Mouse (Mus musculus) kidney, postnatal 0 days (tissue): ENCODE data around the gene Oaz2. TPM values are rescaled to one million over a fixed set of nuclear protein-coding genes. Genes with fewer than 3 reads are reported as not detected.

Experiments
- ATAC-seq: fragments of 200-750 bp; cut with Nextera tagmentation; replicated peaks from 2 replicates; pipeline ENCODE4 v1.8.0; 2017; ENCODE audit warnings: low read depth, moderate number of reproducible peaks, moderate TSS enrichment, moderate library complexity; ENCODE audit not compliant: low FRiP score
- DNase-seq: peaks from one replicate; pipeline ENCODE4 v3.0.0-alpha.2; 2016; ENCODE audit warnings: low spot score
- H3K27ac ChIP-seq: fragments of 300-500 bp; sonication (generic); 2 replicates; pipeline ENCODE4 v1.5.1; 2014; ENCODE audit warnings: mild to moderate bottlenecking
- H3K27me3 ChIP-seq: fragments of 300-500 bp; sonication (generic); 2 replicates; pipeline ENCODE4 v1.6.1; 2014; ENCODE audit warnings: low read length, mixed read lengths; ENCODE audit not compliant: insufficient read depth
- H3K36me3 ChIP-seq: fragments of 300-500 bp; sonication (generic); 2 replicates; pipeline ENCODE4 v1.6.1; 2014; ENCODE audit warnings: low read length, mixed read lengths; ENCODE audit not compliant: insufficient read depth
- H3K4me1 ChIP-seq: fragments of 300-500 bp; sonication (generic); replicated peaks from 2 replicates; pipeline ENCODE4 v1.6.1; 2014; ENCODE audit warnings: antibody characterized with exemption, low read length, mixed read lengths; ENCODE audit not compliant: insufficient read depth
- H3K4me2 ChIP-seq: fragments of 300-500 bp; sonication (generic); 2 replicates; pipeline ENCODE4 v1.6.1; 2014; ENCODE audit warnings: mild to moderate bottlenecking, low read length, moderate library complexity, mixed read lengths
- H3K4me3 ChIP-seq: fragments of 300-500 bp; sonication (generic); replicated peaks from 2 replicates; pipeline ENCODE4 v1.5.1; 2014; ENCODE audit warnings: low read depth, low read length
- H3K9ac ChIP-seq: fragments of 300-500 bp; sonication (generic); 2 replicates; pipeline ENCODE4 v1.6.1; 2014; ENCODE audit warnings: low read depth, low read length
- H3K9me3 ChIP-seq: fragments of 300-500 bp; sonication (generic); replicated peaks from 2 replicates; pipeline ENCODE4 v1.6.1; 2016; ENCODE audit warnings: low read length, inconsistent platforms, mixed read lengths
- CTCF ChIP-seq: IDR thresholded peaks from 2 replicates; pipeline ENCODE4 v1.5.1; 2016; ENCODE audit warnings: antibody characterized with exemption, low read depth, mild to moderate bottlenecking, moderate library complexity
- WGBS: fragments of 180-500 bp; shearing (Covaris S2); extraction: QIAGEN DNeasy Blood & Tissue Kit; methylation state at CpG from one replicate; pipeline ENCODE4 v1.1.7; 2014; 5-methylcytosine and 5-hydroxymethylcytosine counted together
- polyA plus RNA-seq: library from polyadenylated mRNA; unstranded; fragments of >200 nt; fragmentation: Nextera tagmentation; extraction: Ambion mirVana; gene quantifications from 2 replicates; pipeline ENCODE4 v1.2.1, GENCODE M21; 2015

Oaz2 gene
- polyA plus RNA-seq, 1 experiment from 2014 or later = 299 TPM

DNA sequence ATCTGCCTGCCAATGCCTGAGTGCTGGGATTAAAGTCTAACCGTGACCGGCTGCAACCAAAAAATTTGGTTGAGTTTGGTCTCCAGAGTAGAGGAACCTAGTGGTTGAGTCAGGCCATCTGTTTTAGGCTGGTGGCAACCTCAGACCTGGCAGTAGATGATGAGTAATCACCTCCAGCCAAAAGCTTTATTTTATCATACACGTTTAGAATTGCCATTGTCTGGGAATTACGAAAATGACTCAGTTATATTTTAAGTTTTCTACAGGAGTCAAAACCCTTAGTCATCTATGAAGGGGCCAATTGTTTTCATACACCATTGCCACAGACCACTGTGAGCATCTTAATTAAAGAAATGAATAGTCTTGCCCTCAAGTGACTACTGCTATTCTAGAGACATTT, 30.9 kb upstream of the Oaz2 start:
- H3K4me3 ChIP-seq = no peak overlapping the region
- H3K4me1 ChIP-seq = peaks cover 19% of the 10 kb centered on the region
- TF ChIP-seq CTCF = no peak
- no peaks in the 10 kb centered on the region for H3K9me3 ChIP-seq
- no peaks in the 10 kb centered on the region for H3K36me3 ChIP-seq
- H3K4me2 ChIP-seq = no peak overlapping the region
- DNase-seq = no peak
- ATAC-seq = no peak
- H3K27ac ChIP-seq = no peak overlapping the region
- no peak overlapping the region for H3K9ac ChIP-seq
- H3K27me3 ChIP-seq = no peaks in the 10 kb centered on the region
- 86% methylated on average over 4 of the region's 4 CpGs for WGBS

DNA sequence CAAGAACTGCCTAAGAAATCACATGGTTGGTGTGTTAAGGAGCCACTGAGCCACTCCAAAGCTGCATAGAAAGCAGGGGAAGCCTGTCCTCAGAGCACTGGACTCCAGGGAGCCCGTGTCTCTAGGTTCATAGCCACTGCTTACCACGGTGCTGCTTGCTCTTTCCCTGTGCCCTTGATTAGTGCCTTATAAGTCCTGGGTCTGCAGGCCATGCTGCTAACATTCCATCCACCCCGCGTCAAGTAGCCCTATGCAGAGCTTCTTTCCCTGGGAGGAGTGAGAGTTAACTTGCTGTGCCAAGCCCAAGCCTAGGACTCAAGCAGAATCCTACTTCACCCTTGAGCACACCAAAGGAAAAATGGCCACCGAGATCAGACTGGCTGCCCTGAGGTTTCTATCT, 28.7 kb upstream of the Oaz2 start:
- Histone ChIP-seq H3K4me3 (no peak overlapping the region), H3K27ac (peak overlapping the region; percentile 47; the same call in 1 of the 2 replicates), H3K9me3 (no peaks in the 10 kb centered on the region), H3K36me3 (no peaks in the 10 kb centered on the region), H3K4me2 (no peak overlapping the region), H3K4me1 (peaks cover 21% of the 10 kb centered on the region), H3K9ac (no peak overlapping the region), H3K27me3 (no peaks in the 10 kb centered on the region)
- 44% methylated on average over 5 of the region's 5 CpGs for WGBS
- ATAC-seq (no peak), DNase-seq (no peak)
- TF ChIP-seq CTCF = no peak

DNA sequence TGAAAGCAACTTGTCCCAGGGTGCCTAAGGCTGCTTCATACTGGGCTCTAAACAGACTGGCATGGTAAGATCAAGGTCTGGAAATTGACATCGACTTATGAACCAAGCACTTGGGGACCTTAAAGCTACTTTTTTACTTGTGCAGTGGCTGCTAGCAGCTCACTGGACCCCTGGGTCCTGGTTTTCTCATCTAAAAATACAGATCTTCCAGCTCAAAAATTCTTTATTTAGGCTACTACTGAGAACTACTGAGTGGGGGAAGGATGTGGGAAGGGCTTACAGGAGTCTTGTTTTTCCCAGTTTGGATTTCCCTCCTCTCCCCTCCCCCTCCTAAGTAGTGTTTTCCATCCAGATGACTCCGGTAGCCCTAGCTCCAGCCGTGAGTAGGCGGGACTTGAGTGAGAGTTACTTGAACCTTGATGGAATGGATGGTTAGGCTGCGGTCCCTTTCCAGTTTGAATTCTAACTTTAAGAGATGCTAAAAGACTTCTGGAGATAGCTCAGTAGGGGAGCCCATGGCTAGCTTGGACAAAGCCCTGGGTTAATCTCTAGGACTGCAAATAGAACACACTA, 26.9 kb upstream of the Oaz2 start:
- Histone ChIP-seq H3K27me3 (no peaks in the 10 kb centered on the region), H3K9me3 (no peaks in the 10 kb centered on the region), H3K9ac (no peak overlapping the region), H3K27ac (0 out of 2 replicates have a peak overlapping the region, but pooled peaks have one; percentile 20), H3K4me3 (no peak overlapping the region), H3K36me3 (no peaks in the 10 kb centered on the region), H3K4me2 (peak overlapping the region; percentile 21), H3K4me1 (peaks cover 21% of the 10 kb centered on the region)
- ATAC-seq (no peak; the same call in 1 of the 2 replicates), DNase-seq (peak; percentile 87)
- no peak for TF ChIP-seq CTCF
- WGBS = 7% methylated on average over 5 of the region's 5 CpGs

DNA sequence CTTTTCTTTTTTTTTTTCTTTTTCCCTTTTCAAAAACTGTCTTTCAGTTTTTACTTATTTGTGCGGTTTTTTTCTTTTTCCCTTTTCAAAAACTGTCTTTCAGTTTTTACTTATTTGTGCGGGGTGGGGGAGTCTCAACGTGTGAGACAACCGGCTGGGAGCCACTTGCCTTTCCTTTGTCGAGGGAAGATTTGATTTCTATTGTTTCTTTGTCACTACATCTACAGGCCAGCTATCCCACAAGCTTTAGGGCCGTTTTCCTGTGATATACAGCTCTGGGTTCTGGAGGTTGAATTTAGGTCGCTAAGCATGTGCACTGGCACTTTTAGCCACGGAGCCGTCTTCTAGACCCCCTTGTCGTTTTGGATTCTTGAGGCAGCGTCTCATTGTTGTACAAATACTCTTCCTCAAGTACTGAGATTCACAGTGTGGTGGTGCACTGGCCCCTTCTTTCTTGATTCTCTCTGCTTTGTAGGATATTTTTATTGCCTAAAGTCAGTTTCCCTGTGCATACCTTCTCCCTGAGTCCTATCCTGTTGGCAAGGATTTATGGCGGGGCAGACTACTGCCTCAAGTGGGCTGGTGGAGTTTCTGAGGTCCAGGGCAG, 26.3 kb upstream of the Oaz2 start:
- no peak for TF ChIP-seq CTCF

DNA sequence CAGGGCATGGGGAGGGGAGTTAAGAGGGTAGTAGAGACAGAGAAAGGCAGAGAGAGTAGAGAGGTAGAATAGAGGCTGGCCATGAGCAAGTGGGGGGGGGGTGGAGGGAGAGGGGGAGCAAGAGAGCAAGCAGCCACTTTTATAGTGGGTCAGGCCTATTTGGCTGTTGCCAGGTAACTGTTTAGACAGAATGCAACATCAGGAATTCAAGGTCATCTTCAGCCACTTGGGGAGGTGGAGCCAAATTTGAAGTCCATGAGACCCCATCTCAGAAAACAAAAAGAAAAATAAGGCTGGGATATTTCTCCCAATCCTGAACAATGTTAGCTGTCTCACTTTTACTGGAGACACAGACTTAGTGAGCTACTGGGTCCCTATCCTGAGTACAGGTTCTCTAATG, 25.3 kb upstream of the Oaz2 start:
- ATAC-seq (no peak), DNase-seq (no peak)
- Histone ChIP-seq H3K4me2 (no peak overlapping the region), H3K9me3 (no peaks in the 10 kb centered on the region), H3K27ac (no peak overlapping the region), H3K4me3 (no peak overlapping the region), H3K9ac (no peak overlapping the region), H3K4me1 (peaks cover 21% of the 10 kb centered on the region), H3K27me3 (no peaks in the 10 kb centered on the region), H3K36me3 (no peaks in the 10 kb centered on the region)
- TF ChIP-seq CTCF = no peak

More for the DNA sequence above, 26.3 kb upstream of the Oaz2 start:
- Histone ChIP-seq H3K4me2 (peak overlapping the region; percentile 21), H3K9me3 (no peaks in the 10 kb centered on the region), H3K9ac (no peak overlapping the region), H3K27ac (peak overlapping the region; percentile 13; the same call in 1 of the 2 replicates), H3K4me1 (peaks cover 21% of the 10 kb centered on the region), H3K36me3 (no peaks in the 10 kb centered on the region), H3K27me3 (no peaks in the 10 kb centered on the region), H3K4me3 (no peak overlapping the region)
- ATAC-seq (no peak), DNase-seq (peak; percentile 23)
- WGBS = 11% methylated on average over 12 of the region's 12 CpGs

DNA sequence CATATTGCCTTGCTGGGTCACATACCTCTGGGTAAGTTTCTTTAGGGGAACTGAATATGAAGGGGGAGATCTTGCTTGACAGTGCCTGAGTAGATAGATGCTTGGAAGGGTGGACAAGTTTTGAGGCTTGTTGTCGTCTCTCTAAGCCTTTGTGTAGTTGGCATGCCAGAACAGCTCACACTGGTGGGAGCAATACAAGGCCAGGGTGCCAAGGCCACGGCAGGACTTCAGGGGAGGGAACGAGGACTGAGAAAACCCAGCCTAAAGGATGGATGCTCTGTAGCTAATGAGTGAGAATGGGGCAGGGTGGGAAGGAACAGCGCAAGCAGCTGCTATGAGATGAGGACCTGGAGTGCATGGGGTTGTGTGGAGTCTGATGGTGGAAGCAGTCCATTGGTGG, 22.8 kb upstream of the Oaz2 start:
- Histone ChIP-seq H3K27ac (no peak overlapping the region), H3K4me3 (no peak overlapping the region), H3K4me2 (no peak overlapping the region), H3K4me1 (peaks cover 19% of the 10 kb centered on the region), H3K27me3 (no peaks in the 10 kb centered on the region), H3K9me3 (no peaks in the 10 kb centered on the region), H3K9ac (no peak overlapping the region), H3K36me3 (no peaks in the 10 kb centered on the region)
- 90% methylated on average over 4 of the region's 4 CpGs for WGBS
- no peak for ATAC-seq
- TF ChIP-seq CTCF = no peak
- no peak for DNase-seq

DNA sequence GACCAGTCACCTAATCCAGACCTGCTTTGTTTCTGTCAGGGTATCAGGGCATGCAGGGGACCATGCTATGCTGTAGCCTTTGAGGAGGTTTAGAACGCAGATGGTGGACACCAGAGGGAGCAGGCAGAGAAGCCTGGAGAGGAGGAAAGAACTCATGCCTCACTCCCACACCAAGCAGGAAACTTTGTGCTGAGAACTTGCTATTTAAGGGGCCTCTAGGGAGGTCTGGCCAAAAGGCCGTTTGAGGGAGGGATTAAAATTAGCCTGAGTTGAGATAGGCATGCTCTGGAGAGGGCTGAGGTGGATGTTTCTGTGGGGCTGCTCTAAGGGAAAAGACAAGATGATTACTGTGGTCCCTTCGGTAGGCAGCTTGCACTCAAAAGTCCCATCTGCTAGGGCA, 21.8 kb upstream of the Oaz2 start:
- peaks cover 10% of the 10 kb centered on the region for H3K4me1 ChIP-seq
- no peaks in the 10 kb centered on the region for H3K27me3 ChIP-seq
- TF ChIP-seq CTCF = peak; percentile 50; the same call in 1 of the 2 replicates
- DNase-seq (peak; percentile 79), ATAC-seq (no peak)
- H3K4me2 ChIP-seq = no peak overlapping the region
- H3K36me3 ChIP-seq = no peaks in the 10 kb centered on the region
- H3K27ac ChIP-seq = 0 out of 2 replicates have a peak overlapping the region, but pooled peaks have one; percentile 52
- H3K9me3 ChIP-seq = no peaks in the 10 kb centered on the region
- H3K4me3 ChIP-seq = no peak overlapping the region
- no peak overlapping the region for H3K9ac ChIP-seq
- WGBS = 34% methylated on average over 3 of the region's 3 CpGs
